Mouse (Mus musculus) midbrain, postnatal 0 days (tissue): Measurements from ENCODE around the gene Dzank1. TPM values are rescaled to one million over a fixed set of nuclear protein-coding genes. Genes with fewer than 3 reads are reported as not detected.

Experiments
- ATAC-seq: fragments of 200-750 bp; cut with Nextera tagmentation; 2 replicates; pipeline ENCODE4 v1.8.0; 2017; ENCODE audit warnings: moderate number of reproducible peaks, mild to moderate bottlenecking, moderate TSS enrichment, moderate library complexity; ENCODE audit not compliant: low FRiP score
- DNase-seq: peaks from one replicate; pipeline ENCODE4 v3.0.0-alpha.2; 2015; ENCODE audit warnings: low spot score
- H3K27ac ChIP-seq: fragments of 300-500 bp; sonication (generic); 2 replicates; pipeline ENCODE4 v1.5.1; 2014; ENCODE audit warnings: low read depth, mild to moderate bottlenecking, low read length, mixed read lengths
- H3K27me3 ChIP-seq: fragments of 300-500 bp; sonication (generic); 2 replicates; pipeline ENCODE4 v1.6.1; 2014; ENCODE audit warnings: low read length, control low read depth, mixed read lengths; ENCODE audit not compliant: insufficient read depth
- H3K36me3 ChIP-seq: fragments of 300-500 bp; sonication (generic); 2 replicates; pipeline ENCODE4 v1.6.1; 2014; ENCODE audit warnings: low read length, control low read depth, mixed read lengths; ENCODE audit not compliant: insufficient read depth
- H3K4me1 ChIP-seq: fragments of 300-500 bp; sonication (generic); 2 replicates; pipeline ENCODE4 v1.6.1; 2014; ENCODE audit warnings: mild to moderate bottlenecking, control low read depth, antibody characterized with exemption, low read length, mixed read lengths; ENCODE audit not compliant: insufficient read depth
- H3K4me2 ChIP-seq: fragments of 300-500 bp; sonication (generic); 2 replicates; pipeline ENCODE4 v1.6.1; 2014; ENCODE audit warnings: low read depth, mild to moderate bottlenecking, low read length, mixed read lengths; ENCODE audit not compliant: poor library complexity, severe bottlenecking
- H3K4me3 ChIP-seq: fragments of 300-500 bp; sonication (generic); 2 replicates; pipeline ENCODE4 v1.5.1; 2014; ENCODE audit warnings: low read depth, mild to moderate bottlenecking, low read length, moderate library complexity
- H3K9ac ChIP-seq: fragments of 300-500 bp; sonication (generic); replicated peaks from 2 replicates; pipeline ENCODE4 v1.6.1; 2014; ENCODE audit warnings: mild to moderate bottlenecking, low read length, moderate library complexity, mixed read lengths; ENCODE audit not compliant: poor library complexity, severe bottlenecking
- H3K9me3 ChIP-seq: fragments of 300-500 bp; sonication (generic); 2 replicates; pipeline ENCODE4 v1.6.1; 2016; ENCODE audit warnings: low read length, control low read depth
- CTCF ChIP-seq: IDR thresholded peaks from 2 replicates; pipeline ENCODE4 v1.5.1; 2016; ENCODE audit warnings: antibody characterized with exemption, mild to moderate bottlenecking
- WGBS: fragments of 180-500 bp; shearing (Covaris S2); extraction: QIAGEN DNeasy Blood & Tissue Kit; methylation state at CpG from one replicate; pipeline ENCODE4 v1.1.7; 2014; 5-methylcytosine and 5-hydroxymethylcytosine counted together
- polyA plus RNA-seq: library from polyadenylated mRNA; unstranded; fragments of >200 nt; fragmentation: Nextera tagmentation; extraction: Ambion mirVana; gene quantifications from 2 replicates; pipeline ENCODE4 v1.2.1, GENCODE M21; 2015
- total RNA-seq: library from RNA; depleted of rRNA; stranded (reverse); fragments of >200 nt; gene quantifications from 2 replicates; pipeline ENCODE4 v1.2.3, GENCODE M21; 2014

The Dzank1 gene
- total and polyA plus RNA-seq, 2 experiments from 2014 or later, result 22.9 to 31.0 TPM

DNA sequence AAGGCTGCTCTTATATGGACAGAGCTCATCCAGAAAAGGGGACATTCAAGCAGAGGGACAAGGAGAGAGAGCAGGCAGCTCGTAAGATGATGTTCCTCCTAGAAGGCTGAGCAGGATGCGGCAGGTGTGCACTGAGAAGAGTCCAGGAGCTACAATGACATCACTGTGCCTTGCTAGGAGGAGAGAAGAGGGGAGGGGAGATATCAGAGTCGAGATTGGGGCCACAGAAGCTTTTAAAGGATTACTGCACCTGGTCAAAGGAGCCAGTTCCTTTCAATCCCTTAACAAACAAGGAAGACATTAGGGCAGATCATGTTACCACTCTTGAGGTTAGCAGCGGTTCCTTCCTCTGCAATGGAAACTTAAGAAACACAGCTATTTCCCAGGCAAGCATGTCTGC is 20.3 kb upstream of the Dzank1 start:
- Histone ChIP-seq H3K4me3 (no peak overlapping the region), H3K4me1 (no peaks in the 10 kb centered on the region), H3K36me3 (peaks cover 33% of the 10 kb centered on the region), H3K9ac (no peak overlapping the region), H3K9me3 (no peaks in the 10 kb centered on the region), H3K27me3 (no peaks in the 10 kb centered on the region), H3K4me2 (no peak overlapping the region), H3K27ac (no peak overlapping the region)
- 87% methylated on average over 4 of the region's 4 CpGs for WGBS
- TF ChIP-seq CTCF, result no peak
- ATAC-seq (no peak), DNase-seq (no peak)

DNA sequence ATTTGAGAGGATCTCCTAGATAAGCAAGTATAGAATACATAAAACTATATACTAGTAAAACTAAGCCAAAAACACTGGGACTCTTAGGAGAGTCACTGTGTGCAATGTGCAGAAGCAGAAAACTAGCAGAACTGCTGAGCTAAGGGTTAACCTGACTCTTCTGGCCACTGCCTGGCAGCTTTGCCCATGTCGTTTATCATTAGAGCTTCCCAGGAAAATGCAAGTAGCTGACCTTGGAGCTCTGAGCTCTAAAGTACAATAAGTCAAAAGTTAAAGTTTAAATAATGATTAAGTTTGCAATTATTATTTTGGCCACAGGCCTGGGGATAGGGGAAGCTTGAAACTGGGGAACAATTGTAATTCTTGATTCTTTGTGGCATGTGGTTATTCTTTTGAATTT is 18.3 kb upstream of the Dzank1 start:
- no peaks in the 10 kb centered on the region for H3K27me3 ChIP-seq
- no peak overlapping the region for H3K27ac ChIP-seq
- peaks cover 37% of the 10 kb centered on the region for H3K36me3 ChIP-seq
- no peaks in the 10 kb centered on the region for H3K9me3 ChIP-seq
- H3K4me3 ChIP-seq, result no peak overlapping the region
- WGBS, result 77% methylated on average over 1 of the region's 1 CpGs
- no peak overlapping the region for H3K9ac ChIP-seq
- no peaks in the 10 kb centered on the region for H3K4me1 ChIP-seq
- no peak for TF ChIP-seq CTCF
- ATAC-seq (no peak), DNase-seq (no peak)
- no peak overlapping the region for H3K4me2 ChIP-seq

DNA sequence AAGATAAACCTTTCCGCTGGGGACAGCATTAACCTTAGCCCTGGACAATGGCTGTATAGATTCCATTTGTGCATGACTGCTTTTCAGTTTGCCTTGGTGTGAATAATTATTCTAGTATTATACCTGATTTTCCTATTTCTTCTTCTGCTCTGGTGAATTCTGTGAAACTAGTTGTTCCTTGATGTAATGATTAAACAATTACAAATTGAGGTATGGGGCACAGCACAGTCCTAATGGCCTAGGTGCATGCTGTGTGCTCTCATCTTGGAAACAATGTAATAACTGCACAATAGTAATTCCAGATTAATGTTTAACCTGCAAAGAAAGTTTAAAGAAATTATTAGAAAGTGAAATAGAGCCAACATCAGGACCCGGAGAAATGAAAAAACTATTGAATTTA is 17.8 kb upstream of the Dzank1 start:
- Histone ChIP-seq H3K9me3 (no peaks in the 10 kb centered on the region), H3K9ac (no peak overlapping the region), H3K27ac (no peak overlapping the region), H3K4me1 (no peaks in the 10 kb centered on the region), H3K36me3 (peaks cover 37% of the 10 kb centered on the region), H3K27me3 (no peaks in the 10 kb centered on the region), H3K4me3 (no peak overlapping the region), H3K4me2 (no peak overlapping the region)
- no peak for DNase-seq
- WGBS, result 94% methylated on average over 2 of the region's 2 CpGs
- ATAC-seq, result no peak
- no peak for TF ChIP-seq CTCF

DNA sequence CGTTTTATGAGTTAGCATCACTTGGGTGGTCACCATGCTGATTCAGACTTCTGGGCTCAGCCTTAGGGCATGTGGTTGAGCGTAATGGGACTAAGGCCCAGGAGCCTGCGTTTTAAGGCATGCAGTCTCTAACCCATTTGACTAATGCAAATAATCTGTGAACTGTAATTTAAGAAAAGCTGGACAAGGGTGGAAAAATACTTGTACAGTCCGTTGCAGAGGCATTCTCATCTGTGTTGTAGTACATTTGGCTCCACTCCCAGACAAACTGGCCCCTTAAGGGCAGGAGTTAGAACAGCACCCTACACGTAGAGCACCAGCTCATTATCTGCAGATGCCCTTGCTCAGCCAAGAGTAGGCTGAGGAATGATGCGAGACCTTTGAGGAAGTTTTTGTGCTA is 17.4 kb upstream of the Dzank1 start:
- Histone ChIP-seq H3K4me3 (no peak overlapping the region), H3K36me3 (peaks cover 40% of the 10 kb centered on the region)

DNA sequence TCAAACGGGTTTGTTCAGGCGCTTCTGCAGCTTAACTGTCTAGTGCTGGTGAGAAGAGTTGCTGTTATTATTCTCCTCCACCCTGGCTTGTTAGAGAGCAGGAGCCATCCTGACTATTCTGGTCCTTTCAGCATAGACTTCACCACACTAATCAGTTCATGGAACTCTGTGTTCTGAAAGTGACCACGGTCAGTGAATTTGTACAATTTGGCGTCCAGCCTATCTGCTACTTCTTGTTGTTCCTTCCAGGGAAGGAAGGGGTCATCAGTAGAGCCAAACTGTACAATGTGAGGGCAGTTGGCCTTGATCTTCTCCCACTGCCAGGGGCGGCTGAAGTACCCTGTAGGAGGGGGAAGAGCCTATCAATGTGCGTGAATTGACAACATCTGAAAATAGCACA is 16.5 kb upstream of the Dzank1 start:
- TF ChIP-seq CTCF, result no peak
- WGBS, result 93% methylated on average over 6 of the region's 6 CpGs
- H3K4me1 ChIP-seq, result no peaks in the 10 kb centered on the region
- ATAC-seq, result no peak
- no peak overlapping the region for H3K27ac ChIP-seq
- H3K27me3 ChIP-seq, result no peaks in the 10 kb centered on the region
- H3K4me2 ChIP-seq, result no peak overlapping the region
- no peak for DNase-seq
- H3K4me3 ChIP-seq, result no peak overlapping the region
- no peaks in the 10 kb centered on the region for H3K9me3 ChIP-seq
- peaks cover 49% of the 10 kb centered on the region for H3K36me3 ChIP-seq
- H3K9ac ChIP-seq, result no peak overlapping the region

More for the DNA sequence above, 17.4 kb upstream of the Dzank1 start:
- DNase-seq (no peak), ATAC-seq (no peak)
- TF ChIP-seq CTCF, result no peak
- Histone ChIP-seq H3K9ac (no peak overlapping the region), H3K27ac (no peak overlapping the region), H3K27me3 (no peaks in the 10 kb centered on the region), H3K4me1 (no peaks in the 10 kb centered on the region), H3K9me3 (no peaks in the 10 kb centered on the region), H3K4me2 (no peak overlapping the region)
- WGBS, result 82% methylated on average over 6 of the region's 6 CpGs

DNA sequence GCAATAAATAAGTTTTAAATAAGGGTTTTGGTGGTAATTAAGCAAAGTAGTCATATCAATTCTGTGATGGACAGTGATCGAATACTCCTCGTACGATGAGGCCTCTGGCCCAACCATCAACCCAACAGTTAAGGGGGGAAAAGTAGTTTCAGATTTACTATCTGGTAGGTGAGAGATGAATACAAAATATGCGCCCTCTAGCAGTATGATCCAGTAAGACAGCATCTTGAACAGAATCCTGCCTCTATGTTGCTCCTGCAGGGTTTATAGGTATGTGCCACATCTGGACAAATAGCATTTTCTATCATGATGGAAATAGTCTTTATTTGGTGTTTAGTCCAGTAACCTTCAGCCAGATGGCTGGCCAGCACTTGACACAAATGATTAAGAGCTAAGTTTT is 14.0 kb upstream of the Dzank1 start:
- Histone ChIP-seq H3K4me1 (no peaks in the 10 kb centered on the region), H3K36me3 (peaks cover 55% of the 10 kb centered on the region), H3K4me2 (no peak overlapping the region), H3K9me3 (no peaks in the 10 kb centered on the region), H3K9ac (no peak overlapping the region), H3K4me3 (no peak overlapping the region), H3K27me3 (no peaks in the 10 kb centered on the region), H3K27ac (no peak overlapping the region)
- ATAC-seq, result no peak
- TF ChIP-seq CTCF, result peak; percentile 39
- DNase-seq, result peak; percentile 9
- WGBS, result 88% methylated on average over 4 of the region's 4 CpGs
